Mouse (Mus musculus) MEL (cell line): ENCODE measurements around the gene App. TPM values are rescaled to one million over a fixed set of nuclear protein-coding genes. Genes with fewer than 3 reads are reported as not detected.

ENCODE experiments used
- DNase-seq: peaks from one replicate; pipeline ENCODE4 v3.0.0; 2011; ENCODE audit warnings: low read depth, low spot score
- H3K27ac ChIP-seq: 2 replicates; pipeline ENCODE4 v1.5.1; 2012; ENCODE audit warnings: low read depth, mild to moderate bottlenecking, control low read depth, low read length, moderate library complexity; ENCODE audit not compliant: control insufficient read depth
- H3K27me3 ChIP-seq, 2 experiments: fragments of 150-350 bp in 1 of 2; sonication (generic) in 1 of 2; 2 replicates each; pipeline ENCODE4 v1.6.1; 2012; ENCODE audit warnings: low read length in 2 of 2, mild to moderate bottlenecking in 2 of 2, improper control_type of control experiment in 1 of 2, moderate library complexity in 1 of 2; ENCODE audit not compliant: insufficient read depth in 2 of 2, control insufficient read depth in 1 of 2
- H3K36me3 ChIP-seq, 2 experiments: 2 replicates each; pipeline ENCODE4 v1.6.1; 2012 to 2014; ENCODE audit warnings: low read length in 2 of 2, improper control_type of control experiment in 1 of 2, inconsistent platforms in 1 of 2, mild to moderate bottlenecking in 1 of 2; ENCODE audit not compliant: insufficient read depth in 2 of 2, control insufficient read depth in 1 of 2
- H3K4me1 ChIP-seq, 2 experiments: fragments of 150-350 bp in 1 of 2; sonication (generic) in 1 of 2; 2 replicates each; pipeline ENCODE4 v1.6.1; 2012; ENCODE audit warnings: low read length in 2 of 2, improper control_type of control experiment in 1 of 2, mild to moderate bottlenecking in 1 of 2; ENCODE audit not compliant: insufficient read depth in 2 of 2, control insufficient read depth in 1 of 2
- H3K4me3 ChIP-seq, 2 experiments: fragments of 150-350 bp in 1 of 2; sonication (generic) in 1 of 2; 2 replicates each; pipeline ENCODE4 v1.5.1; 2012; ENCODE audit warnings: low read depth in 2 of 2, low read length in 2 of 2, mild to moderate bottlenecking in 2 of 2, moderate library complexity in 2 of 2, control low read depth in 1 of 2, improper control_type of control experiment in 1 of 2; ENCODE audit not compliant: control insufficient read depth in 1 of 2, insufficient read depth in 1 of 2
- H3K79me2 ChIP-seq: 2 replicates; pipeline ENCODE4 v1.6.1; 2012; ENCODE audit warnings: mild to moderate bottlenecking, low read length, moderate library complexity; ENCODE audit not compliant: control insufficient read depth, poor library complexity, insufficient read depth
- H3K9ac ChIP-seq: 2 replicates; pipeline ENCODE4 v1.6.1; 2012; ENCODE audit warnings: low read depth, mild to moderate bottlenecking, control low read depth, low read length, moderate library complexity; ENCODE audit not compliant: control insufficient read depth, poor library complexity, severe bottlenecking
- H3K9me3 ChIP-seq: fragments of 150-350 bp; sonication (generic); replicated peaks from 2 replicates; pipeline ENCODE4 v1.6.1; 2012; ENCODE audit warnings: mild to moderate bottlenecking, low read length, improper control_type of control experiment, moderate library complexity; ENCODE audit not compliant: insufficient read depth
- CHD1 ChIP-seq: IDR thresholded peaks from 2 replicates; pipeline ENCODE4 v1.6.1; 2012; ENCODE audit warnings: low read depth, mild to moderate bottlenecking, inconsistent platforms, low read length, improper control_type of control experiment
- CTCF ChIP-seq, 3 experiments: IDR thresholded peaks in 2 of 3; conservative IDR thresholded peaks in 1 of 3; 2 replicates each; pipeline ENCODE4 v1.5.1; 2011 to 2012; ENCODE audit warnings: low read length in 3 of 3, low read depth in 2 of 3, mild to moderate bottlenecking in 2 of 3, improper control_type of control experiment in 1 of 3, inconsistent platforms in 1 of 3, mixed read lengths in 1 of 3, moderate library complexity in 1 of 3; ENCODE audit not compliant: control insufficient read depth in 1 of 3, insufficient read depth in 1 of 3, poor library complexity in 1 of 3, severe bottlenecking in 1 of 3
- E2F4 ChIP-seq: IDR thresholded peaks from 2 replicates; pipeline ENCODE4 v1.6.1; 2011; ENCODE audit warnings: low read depth, low read length, improper control_type of control experiment, borderline replicate concordance
- ELF1 ChIP-seq: IDR thresholded peaks from 2 replicates; pipeline ENCODE4 v1.6.1; 2014; ENCODE audit warnings: low read depth, mild to moderate bottlenecking, inconsistent platforms, low read length, improper control_type of control experiment, moderate library complexity
- EP300 ChIP-seq, 2 experiments: IDR thresholded peaks; 2 replicates each; pipeline ENCODE4 v1.6.1; 2011; ENCODE audit warnings: improper control_type of control experiment in 2 of 2, low read length in 2 of 2, low read depth in 1 of 2, mild to moderate bottlenecking in 1 of 2
- GATA1 ChIP-seq: IDR thresholded peaks from 2 replicates; pipeline ENCODE4 v1.6.1; 2011; ENCODE audit warnings: low read depth, low read length, improper control_type of control experiment
- HCFC1 ChIP-seq: IDR thresholded peaks from 2 replicates; pipeline ENCODE4 v1.6.1; 2012; ENCODE audit warnings: low read depth, mild to moderate bottlenecking, inconsistent platforms, low read length, improper control_type of control experiment, moderate library complexity
- MAFK ChIP-seq: IDR thresholded peaks from 2 replicates; pipeline ENCODE4 v1.6.1; 2011; ENCODE audit warnings: low read depth, mild to moderate bottlenecking, low read length, improper control_type of control experiment, borderline replicate concordance
- MAX ChIP-seq: IDR thresholded peaks from 2 replicates; pipeline ENCODE4 v1.6.1; 2011; ENCODE audit warnings: low read length, improper control_type of control experiment
- MAZ ChIP-seq: IDR thresholded peaks from 2 replicates; pipeline ENCODE4 v1.6.1; 2012; ENCODE audit warnings: low read depth, mild to moderate bottlenecking, inconsistent platforms, low read length, improper control_type of control experiment
- MEF2A ChIP-seq: IDR thresholded peaks from 2 replicates; pipeline ENCODE4 v1.6.1; 2014; ENCODE audit warnings: low read depth, mild to moderate bottlenecking, inconsistent platforms, low read length, improper control_type of control experiment; ENCODE audit not compliant: poor library complexity, insufficient replicate concordance, severe bottlenecking; ENCODE audit errors: extremely low read depth
- MXI1 ChIP-seq: IDR thresholded peaks from 2 replicates; pipeline ENCODE4 v1.6.1; 2011; ENCODE audit warnings: mild to moderate bottlenecking, low read depth, low read length, improper control_type of control experiment
- MYB ChIP-seq: IDR thresholded peaks from 2 replicates; pipeline ENCODE4 v1.6.1; 2011; ENCODE audit warnings: mild to moderate bottlenecking, low read depth, low read length, improper control_type of control experiment
- NELFE ChIP-seq: IDR thresholded peaks from 2 replicates; pipeline ENCODE4 v1.6.1; 2011; ENCODE audit warnings: low read depth, low read length, improper control_type of control experiment
- NRF1 ChIP-seq: IDR thresholded peaks from 2 replicates; pipeline ENCODE4 v1.6.1; 2014; ENCODE audit warnings: low read depth, mild to moderate bottlenecking, inconsistent platforms, low read length, improper control_type of control experiment, moderate library complexity; ENCODE audit not compliant: poor library complexity, insufficient read depth, severe bottlenecking
- POLR2A ChIP-seq, 2 experiments: IDR thresholded peaks; 2 replicates each; pipeline ENCODE4 v1.6.1; 2011 to 2012; ENCODE audit warnings: low read length in 2 of 2, mild to moderate bottlenecking in 2 of 2, control low read depth in 1 of 2, improper control_type of control experiment in 1 of 2, low read depth in 1 of 2, moderate library complexity in 1 of 2; ENCODE audit not compliant: control insufficient read depth in 1 of 2, insufficient read depth in 1 of 2, poor library complexity in 1 of 2
- POLR2AphosphoS2 ChIP-seq: IDR thresholded peaks from 2 replicates; pipeline ENCODE4 v1.6.1; 2011; ENCODE audit warnings: low read length, improper control_type of control experiment
- POLR2AphosphoS5 ChIP-seq: IDR thresholded peaks from 2 replicates; pipeline ENCODE4 v1.6.1; 2012; ENCODE audit warnings: low read depth, borderline replicate concordance, mild to moderate bottlenecking, inconsistent platforms, low read length, moderate library complexity, mixed read lengths
- RAD21 ChIP-seq: IDR thresholded peaks from 2 replicates; pipeline ENCODE4 v1.6.1; 2011; ENCODE audit warnings: mild to moderate bottlenecking, low read depth, low read length, improper control_type of control experiment
- RCOR1 ChIP-seq: IDR thresholded peaks from 2 replicates; pipeline ENCODE4 v1.6.1; 2012; ENCODE audit warnings: low read depth, mild to moderate bottlenecking, inconsistent platforms, low read length, improper control_type of control experiment
- SIN3A ChIP-seq: IDR thresholded peaks from 2 replicates; pipeline ENCODE4 v1.6.1; 2012; ENCODE audit warnings: low read length, improper control_type of control experiment, inconsistent platforms
- UBTF ChIP-seq: IDR thresholded peaks from 2 replicates; pipeline ENCODE4 v1.6.1; 2012; ENCODE audit warnings: low read depth, mild to moderate bottlenecking, inconsistent platforms, low read length, improper control_type of control experiment, moderate library complexity, borderline replicate concordance; ENCODE audit not compliant: insufficient read depth
- ZMIZ1 ChIP-seq: IDR thresholded peaks from 2 replicates; pipeline ENCODE4 v1.6.1; 2012; ENCODE audit warnings: low read depth, mild to moderate bottlenecking, inconsistent platforms, low read length, improper control_type of control experiment, moderate library complexity
- polyA plus RNA-seq, 2 experiments: library from polyadenylated mRNA; stranded (reverse) in 1 of 2; unstranded in 1 of 2; fragments of >175 nt in 1 of 2; fragments of >200 nt in 1 of 2; gene quantifications; 2 replicates each; pipeline versions ENCODE4 v1.2.1 to v1.2.4; 2012; ENCODE audit warnings: low replicate concordance in 2 of 2, low read depth in 1 of 2; ENCODE audit not compliant: insufficient read length in 2 of 2, insufficient read depth in 1 of 2, missing spikeins in 1 of 2
- total RNA-seq: library from RNA; depleted of rRNA; stranded (reverse); fragments of 300-350 nt; gene quantifications from 2 replicates; pipeline ENCODE4 v1.2.3, GENCODE M21; 2012

Gene App
- total and polyA plus RNA-seq, 3 experiments, result not detected

- Histone ChIP-seq H3K27ac (no peak overlapping the region), H3K79me2 (no peaks in the 10 kb centered on the region), H3K27me3 (no peaks in the 10 kb centered on the region), H3K36me3 (no peaks in the 10 kb centered on the region), H3K9me3 (no peaks in the 10 kb centered on the region), H3K4me3 (no peak overlapping the region), H3K4me1 (no peaks in the 10 kb centered on the region), H3K9ac (no peak overlapping the region)
- no peak for TF ChIP-seq MAX
- no peak for TF ChIP-seq GATA1
- TF ChIP-seq UBTF, result no peak
- TF ChIP-seq EP300 (IDR thresholded peaks at IDR 0.05; ENCODE audit: low read depth in 1 of 2, low read length in 2 of 2), result no peak
- no peak for TF ChIP-seq CHD1
- TF ChIP-seq MEF2A, result no peak
- no peak for TF ChIP-seq MAZ
- no peak for TF ChIP-seq NRF1
- TF ChIP-seq MYB, result no peak
- TF ChIP-seq SIN3A, result no peak
- TF ChIP-seq POLR2AphosphoS5, result no peak
- no peak for TF ChIP-seq CTCF (IDR thresholded peaks at IDR 0.05 in 2 of 3, conservative IDR thresholded peaks at IDR 0.05 in 1 of 3; ENCODE audit: control insufficient read depth in 1 of 3, insufficient read depth in 1 of 3, low read depth in 2 of 3, low read length in 3 of 3, poor library complexity in 1 of 3, severe bottlenecking in 1 of 3)
- no peak for TF ChIP-seq POLR2AphosphoS2
- no peak for TF ChIP-seq MXI1
- no peak for TF ChIP-seq POLR2A (IDR thresholded peaks at IDR 0.05; ENCODE audit: control insufficient read depth in 1 of 2, insufficient read depth in 1 of 2, low read depth in 1 of 2, low read length in 2 of 2, poor library complexity in 1 of 2)
- no peak for DNase-seq
Measured at GRCm38 (mm10) chr16:85195622-85196021, 22.1 kb upstream of the App start.

- no peaks in the 10 kb centered on the region for H3K36me3 ChIP-seq
- H3K4me1 ChIP-seq, result no peaks in the 10 kb centered on the region
- no peak overlapping the region for H3K9ac ChIP-seq
- H3K4me3 ChIP-seq, result no peak overlapping the region
- DNase-seq, result no peak
- H3K27me3 ChIP-seq, result no peaks in the 10 kb centered on the region
- TF ChIP-seq HCFC1 (no peak), POLR2A (IDR thresholded peaks at IDR 0.05; ENCODE audit: control insufficient read depth in 1 of 2, insufficient read depth in 1 of 2, low read depth in 1 of 2, low read length in 2 of 2, poor library complexity in 1 of 2) (no peak), E2F4 (no peak), RAD21 (no peak), MXI1 (no peak), NELFE (no peak), RCOR1 (no peak), ZMIZ1 (no peak), MAFK (no peak), ELF1 (no peak)
- H3K27ac ChIP-seq, result no peak overlapping the region
- no peaks in the 10 kb centered on the region for H3K79me2 ChIP-seq
- H3K9me3 ChIP-seq, result no peaks in the 10 kb centered on the region
Measured at GRCm38 (mm10) chr16:85195167-85195566, 21.6 kb upstream of the App start.
